Mouse (Mus musculus) intestine, postnatal 0 days (tissue): ENCODE data around the gene Pde4d. TPM values are rescaled to one million over a fixed set of nuclear protein-coding genes. Genes with fewer than 3 reads are reported as not detected.

Experiments
- ATAC-seq: fragments of 200-750 bp; cut with Nextera tagmentation; 2 replicates; pipeline ENCODE4 v1.8.0; 2017; ENCODE audit warnings: mild to moderate bottlenecking, moderate TSS enrichment, moderate library complexity
- H3K27ac ChIP-seq: fragments of 300-500 bp; sonication (generic); 2 replicates; pipeline ENCODE4 v1.5.1; 2014; ENCODE audit warnings: mild to moderate bottlenecking, low read depth, low read length, moderate library complexity
- H3K27me3 ChIP-seq: fragments of 300-500 bp; sonication (generic); replicated peaks from 2 replicates; pipeline ENCODE4 v1.6.1; 2014; ENCODE audit warnings: low read length, mixed read lengths; ENCODE audit not compliant: control insufficient read depth, insufficient read depth
- H3K36me3 ChIP-seq: fragments of 300-500 bp; sonication (generic); 2 replicates; pipeline ENCODE4 v1.6.1; 2014; ENCODE audit warnings: mild to moderate bottlenecking, moderate library complexity; ENCODE audit not compliant: control insufficient read depth, insufficient read depth
- H3K4me1 ChIP-seq: fragments of 300-500 bp; sonication (generic); replicated peaks from 2 replicates; pipeline ENCODE4 v1.6.1; 2014; ENCODE audit warnings: antibody characterized with exemption, low read length, mixed read lengths; ENCODE audit not compliant: control insufficient read depth, insufficient read depth
- H3K4me2 ChIP-seq: fragments of 300-500 bp; sonication (generic); replicated peaks from 2 replicates; pipeline ENCODE4 v1.6.1; 2014; ENCODE audit warnings: low read depth, mild to moderate bottlenecking, moderate library complexity
- H3K4me3 ChIP-seq: fragments of 300-500 bp; sonication (generic); 2 replicates; pipeline ENCODE4 v1.5.1; 2014; ENCODE audit warnings: low read depth, low read length
- H3K9ac ChIP-seq: fragments of 300-500 bp; sonication (generic); 2 replicates; pipeline ENCODE4 v1.6.1; 2014; ENCODE audit warnings: mild to moderate bottlenecking, low read depth, low read length
- H3K9me3 ChIP-seq: fragments of 300-500 bp; sonication (generic); 2 replicates; pipeline ENCODE4 v1.6.1; 2016; ENCODE audit warnings: mixed run types; ENCODE audit not compliant: control insufficient read depth
- CTCF ChIP-seq: sonication (generic); IDR thresholded peaks from 2 replicates; pipeline ENCODE4 v1.5.1; 2016; ENCODE audit warnings: low read depth, mild to moderate bottlenecking, control low read depth, antibody characterized with exemption, moderate library complexity
- WGBS: fragments of 180-500 bp; shearing (Covaris S2); extraction: QIAGEN DNeasy Blood & Tissue Kit; methylation state at CpG from one replicate; pipeline ENCODE4 v1.1.7; 2014; 5-methylcytosine and 5-hydroxymethylcytosine counted together
- polyA plus RNA-seq: library from polyadenylated mRNA; unstranded; fragments of >200 nt; fragmentation: Nextera tagmentation; extraction: Ambion mirVana; gene quantifications from 2 replicates; pipeline ENCODE4 v1.2.1, GENCODE M21; 2015

Pde4d gene
- polyA plus RNA-seq, 1 experiment from 2014 or later, result 17.8 TPM

GRCm38 (mm10) chr13:109053242-109054018 is 603.7 kb downstream of the Pde4d start:
- Histone ChIP-seq H3K4me3 (no peak overlapping the region), H3K4me1 (no peaks in the 10 kb centered on the region), H3K27ac (no peak overlapping the region), H3K9me3 (no peaks in the 10 kb centered on the region), H3K9ac (no peak overlapping the region), H3K36me3 (no peaks in the 10 kb centered on the region), H3K27me3 (no peaks in the 10 kb centered on the region), H3K4me2 (no peak overlapping the region)
- TF ChIP-seq CTCF, result no peak
- WGBS, result 80% methylated on average over 10 of the region's 10 CpGs
- no peak for ATAC-seq

- Histone ChIP-seq H3K9me3 (no peaks in the 10 kb centered on the region), H3K9ac (no peak overlapping the region), H3K4me1 (no peaks in the 10 kb centered on the region), H3K4me2 (no peak overlapping the region), H3K27ac (no peak overlapping the region), H3K4me3 (no peak overlapping the region), H3K36me3 (no peaks in the 10 kb centered on the region), H3K27me3 (no peaks in the 10 kb centered on the region)
- no peak for TF ChIP-seq CTCF
- ATAC-seq, result no peak
- 35% methylated on average over 4 of the region's 4 CpGs for WGBS
These were observed 608.3 kb downstream of the Pde4d start for GRCm38 (mm10) chr13:109058045-109058444.

GRCm38 (mm10) chr13:109066581-109067159 is 616.9 kb downstream of the Pde4d start:
- H3K36me3 ChIP-seq, result no peaks in the 10 kb centered on the region
- H3K27ac ChIP-seq, result no peak overlapping the region
- no peak for TF ChIP-seq CTCF
- no peaks in the 10 kb centered on the region for H3K27me3 ChIP-seq
- H3K4me3 ChIP-seq, result no peak overlapping the region
- no peaks in the 10 kb centered on the region for H3K9me3 ChIP-seq
- no peak for ATAC-seq
- peaks cover 3% of the 10 kb centered on the region for H3K4me1 ChIP-seq
- WGBS, result 66% methylated on average over 4 of the region's 4 CpGs
- no peak overlapping the region for H3K4me2 ChIP-seq
- no peak overlapping the region for H3K9ac ChIP-seq

GRCm38 (mm10) chr13:109068258-109069219 is 618.8 kb downstream of the Pde4d start:
- WGBS, result 25% methylated on average over 8 of the region's 8 CpGs

GRCm38 (mm10) chr13:109073371-109073770 is 623.6 kb downstream of the Pde4d start:
- Histone ChIP-seq H3K27ac (no peak overlapping the region), H3K4me2 (no peak overlapping the region), H3K4me3 (no peak overlapping the region), H3K9ac (no peak overlapping the region), H3K4me1 (no peaks in the 10 kb centered on the region), H3K9me3 (no peaks in the 10 kb centered on the region), H3K27me3 (no peaks in the 10 kb centered on the region), H3K36me3 (no peaks in the 10 kb centered on the region)
- TF ChIP-seq CTCF, result no peak
- ATAC-seq, result no peak
- 39% methylated on average over 2 of the region's 2 CpGs for WGBS

More at GRCm38 (mm10) chr13:109068258-109069219, 618.8 kb downstream of the Pde4d start:
- ATAC-seq, result peak; percentile 96
- Histone ChIP-seq H3K4me1 (peaks cover 3% of the 10 kb centered on the region), H3K4me3 (no peak overlapping the region), H3K9me3 (no peaks in the 10 kb centered on the region), H3K27me3 (no peaks in the 10 kb centered on the region), H3K4me2 (peak overlapping the region; percentile 54), H3K36me3 (no peaks in the 10 kb centered on the region), H3K9ac (no peak overlapping the region), H3K27ac (peak overlapping the region; percentile 77)
- peak; percentile 30 for TF ChIP-seq CTCF

GRCm38 (mm10) chr13:109074078-109074477 is 624.3 kb downstream of the Pde4d start:
- no peaks in the 10 kb centered on the region for H3K4me1 ChIP-seq
- H3K36me3 ChIP-seq, result no peaks in the 10 kb centered on the region
- H3K9ac ChIP-seq, result no peak overlapping the region
- ATAC-seq, result no peak
- no peak for TF ChIP-seq CTCF
- H3K27me3 ChIP-seq, result no peaks in the 10 kb centered on the region
- no peak overlapping the region for H3K4me3 ChIP-seq
- H3K4me2 ChIP-seq, result no peak overlapping the region
- no peak overlapping the region for H3K27ac ChIP-seq
- WGBS, result 57% methylated on average over 4 of the region's 4 CpGs
- no peaks in the 10 kb centered on the region for H3K9me3 ChIP-seq
